Mouse (Mus musculus): ENCODE measurements around the gene Lclat1. TPM values are rescaled to one million over a fixed set of nuclear protein-coding genes. Genes with fewer than 3 reads are reported as not detected.

Gene Lclat1
- polyA plus RNA-seq, 1 experiment from 2014 or later, result 10.8 TPM

Other genes with a start within 250 kb of the Lclat1 start
- 4.1 and 4.5 TPM in 2 replicates for gene Lbh, start 189.7 kb upstream of the Lclat1 start, polyA plus RNA-seq (2016; fragmentation: Nextera tagmentation; extraction: Ambion mirVana)